Mouse (Mus musculus) small intestine, adult 2 months (tissue): ENCODE measurements around the gene Hnrnpu. TPM values are rescaled to one million over a fixed set of nuclear protein-coding genes. Genes with fewer than 3 reads are reported as not detected.
"Not testable (repeated sequence)": the region's sequence is repeated elsewhere in the genome, so short reads cannot be mapped to it uniquely, and the experiment has no call there.

ENCODE experiments used
- H3K27ac ChIP-seq: fragments of 200-500 bp; 2 replicates; pipeline ENCODE4 v1.5.1; 2012; ENCODE audit warnings: low read depth, low read length, control low read depth, inconsistent platforms; ENCODE audit not compliant: insufficient read depth
- H3K27me3 ChIP-seq: fragments of 200-500 bp; 2 replicates; pipeline ENCODE4 v1.6.1; 2012; ENCODE audit warnings: mild to moderate bottlenecking, moderate library complexity, low read length, inconsistent platforms; ENCODE audit not compliant: control insufficient read depth, insufficient read depth
- H3K36me3 ChIP-seq: fragments of 200-500 bp; 2 replicates; pipeline ENCODE4 v1.6.1; 2012; ENCODE audit warnings: mild to moderate bottlenecking, low read length, control low read depth, inconsistent platforms; ENCODE audit not compliant: control insufficient read depth, insufficient read depth
- H3K4me1 ChIP-seq: fragments of 200-500 bp; 2 replicates; pipeline ENCODE4 v1.6.1; 2012; ENCODE audit warnings: low read length, inconsistent platforms, mixed read lengths; ENCODE audit not compliant: control insufficient read depth, insufficient read depth, insufficient read length
- H3K4me3 ChIP-seq: fragments of 200-500 bp; 2 replicates; pipeline ENCODE4 v1.5.1; 2012; ENCODE audit warnings: low read depth, mild to moderate bottlenecking, control low read depth, inconsistent platforms, low read length, moderate library complexity
- CTCF ChIP-seq: fragments of 200-500 bp; IDR thresholded peaks from 2 replicates; pipeline ENCODE4 v1.5.1; 2012; ENCODE audit warnings: low read depth, mild to moderate bottlenecking, control low read depth, inconsistent platforms, low read length, moderate library complexity, mixed read lengths; ENCODE audit not compliant: insufficient replicate concordance, insufficient read length; ENCODE audit errors: extremely low read depth
- POLR2A ChIP-seq: fragments of 200-500 bp; IDR thresholded peaks from 2 replicates; pipeline ENCODE4 v1.6.1; 2012; ENCODE audit warnings: low read depth, mild to moderate bottlenecking, control low read depth, inconsistent platforms, low read length, moderate library complexity
- WGBS: fragments of 180-500 bp; shearing (Covaris S2); methylation state at CpG from one replicate; pipeline ENCODE4 v1.1.7; 2018; 5-methylcytosine and 5-hydroxymethylcytosine counted together
- polyA plus RNA-seq: library from polyadenylated mRNA; depleted of rRNA; stranded (reverse); fragments of >200 nt; gene quantifications from 2 replicates; pipeline ENCODE4 v1.2.3, GENCODE M21; 2012

Hnrnpu gene
- polyA plus RNA-seq, 1 experiment: 34.2 TPM

DNA sequence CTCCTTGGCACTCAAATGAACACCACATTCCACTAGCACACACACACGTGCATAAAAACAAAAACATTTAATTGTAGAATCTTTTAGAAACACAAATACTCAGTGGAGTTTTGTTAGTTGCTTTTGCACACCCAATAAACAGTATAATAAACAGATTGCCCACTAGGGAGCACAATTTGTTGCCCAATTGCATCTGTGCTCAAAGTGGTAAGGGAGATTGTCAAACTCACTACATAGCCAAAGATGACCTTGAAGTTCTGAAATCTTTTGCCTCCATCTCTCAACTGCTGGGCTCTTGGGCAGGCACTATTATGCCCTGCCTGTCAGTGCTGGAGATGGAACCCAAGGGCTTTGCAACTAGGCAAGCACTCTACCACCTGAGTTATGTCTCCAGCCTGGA, 27.5 kb downstream of the Hnrnpu start:
- Histone ChIP-seq H3K27ac (no peak overlapping the region), H3K4me3 (no peak overlapping the region), H3K36me3 (no peaks in the 10 kb centered on the region), H3K4me1 (peaks cover 1% of the 10 kb centered on the region), H3K27me3 (no peaks in the 10 kb centered on the region)
- TF ChIP-seq CTCF (no peak), POLR2A (no peak)
- WGBS: 65% methylated on average over 1 of the region's 1 CpGs

DNA sequence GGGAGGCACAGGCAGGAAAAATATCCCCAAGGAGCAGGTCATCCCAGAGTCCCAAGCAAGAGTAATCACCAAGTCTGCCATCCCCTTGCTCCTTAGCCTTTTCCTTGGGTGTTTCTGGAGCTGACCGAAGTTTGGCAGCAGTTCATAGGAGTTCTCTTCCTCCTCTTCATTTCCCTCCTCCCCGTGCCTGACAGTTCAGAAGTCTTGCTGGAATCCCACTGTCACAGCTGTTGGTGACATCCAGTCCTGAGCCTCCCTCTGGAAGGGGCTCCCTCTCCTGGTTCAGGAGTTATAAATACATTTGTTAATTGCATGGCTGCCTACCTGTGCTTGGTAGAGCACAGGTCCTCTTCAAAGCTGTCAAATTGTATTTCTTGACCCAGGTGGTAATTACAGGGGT, 28.1 kb downstream of the Hnrnpu start:
- 39% methylated on average over 2 of the region's 2 CpGs for WGBS
- H3K4me1 ChIP-seq: no peaks in the 10 kb centered on the region; the same call in 1 of the 2 replicates

DNA sequence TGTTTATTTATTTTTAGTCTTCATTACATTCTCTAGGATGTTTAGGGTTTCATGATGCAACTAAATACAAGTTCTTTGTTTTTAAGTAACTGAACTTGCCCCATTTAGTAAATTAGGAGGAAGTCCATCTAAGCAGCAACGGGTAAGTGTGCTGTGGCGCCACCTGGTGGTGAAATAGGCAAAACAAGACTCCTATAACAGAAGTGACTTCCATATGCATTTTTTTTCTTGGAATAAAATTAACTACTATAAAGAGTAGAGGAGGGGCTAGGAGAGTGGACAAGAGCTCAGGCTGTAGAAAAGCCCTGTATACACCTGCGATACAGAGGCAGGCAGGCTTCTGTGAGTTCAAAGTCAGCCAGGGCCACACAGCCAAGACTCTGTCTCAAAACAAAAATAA, 34.2 kb downstream of the Hnrnpu start:
- Histone ChIP-seq H3K27ac (no peak overlapping the region), H3K4me1 (no peaks in the 10 kb centered on the region; the same call in 1 of the 2 replicates), H3K36me3 (no peaks in the 10 kb centered on the region), H3K4me3 (no peak overlapping the region), H3K27me3 (no peaks in the 10 kb centered on the region)
- TF ChIP-seq POLR2A (no peak), CTCF (peak; percentile 31; the same call in 1 of the 2 replicates)
- WGBS: 25% methylated on average over 3 of the region's 3 CpGs

More for the DNA sequence above, 28.1 kb downstream of the Hnrnpu start:
- H3K36me3 ChIP-seq: no peaks in the 10 kb centered on the region
- H3K27me3 ChIP-seq: no peaks in the 10 kb centered on the region
- H3K4me3 ChIP-seq: no peak overlapping the region
- no peak for TF ChIP-seq CTCF
- TF ChIP-seq POLR2A: no peak
- no peak overlapping the region for H3K27ac ChIP-seq

DNA sequence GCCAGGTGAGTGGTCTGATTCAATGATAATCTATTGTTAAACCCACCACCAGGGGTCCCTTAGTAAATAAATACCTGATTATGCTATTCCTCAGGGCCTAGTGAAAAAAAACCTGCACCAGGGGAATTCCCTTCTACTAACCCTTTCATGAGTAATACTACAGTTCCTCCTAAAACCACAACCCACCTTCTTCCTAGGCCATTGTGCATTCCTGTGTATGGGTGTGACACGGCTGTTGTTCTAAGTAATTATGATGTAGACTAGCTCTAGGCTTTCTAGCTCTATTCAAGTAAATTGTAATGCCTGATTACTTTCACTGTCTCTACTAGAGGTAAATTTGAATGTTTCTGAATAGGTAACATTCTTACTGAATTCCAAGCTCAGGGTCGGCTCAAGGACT, 36.3 kb downstream of the Hnrnpu start:
- WGBS: 95% methylated on average over 2 of the region's 2 CpGs
- H3K27me3 ChIP-seq, H3K36me3 ChIP-seq, H3K4me1 ChIP-seq, H3K27ac ChIP-seq, H3K4me3 ChIP-seq: not testable (repeated sequence)

DNA sequence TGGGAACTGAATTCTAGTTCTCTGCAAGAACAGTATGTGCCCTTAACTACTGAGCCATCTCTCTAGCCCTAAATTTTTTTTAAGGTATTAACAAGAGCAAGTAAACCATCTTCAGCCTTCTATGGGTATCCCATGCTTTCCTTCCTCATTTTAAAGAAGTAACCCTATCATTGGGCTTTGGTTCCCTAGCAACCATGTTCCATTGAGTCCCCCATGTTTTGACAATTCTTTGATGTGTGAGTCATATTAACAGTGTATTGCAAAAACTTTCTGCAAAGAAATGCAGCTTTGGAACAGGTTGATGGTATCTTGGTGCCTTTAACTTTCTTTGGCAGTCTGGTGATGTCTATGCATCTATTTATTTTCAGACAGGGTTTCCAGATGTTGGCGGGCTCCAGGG, 43.5 kb downstream of the Hnrnpu start:
- no peaks in the 10 kb centered on the region for H3K4me1 ChIP-seq
- 93% methylated on average over 1 of the region's 1 CpGs for WGBS
- no peak overlapping the region for H3K27ac ChIP-seq
- H3K4me3 ChIP-seq: no peak overlapping the region
- H3K36me3 ChIP-seq: no peaks in the 10 kb centered on the region
- TF ChIP-seq CTCF: no peak
- no peak for TF ChIP-seq POLR2A
- no peaks in the 10 kb centered on the region for H3K27me3 ChIP-seq

DNA sequence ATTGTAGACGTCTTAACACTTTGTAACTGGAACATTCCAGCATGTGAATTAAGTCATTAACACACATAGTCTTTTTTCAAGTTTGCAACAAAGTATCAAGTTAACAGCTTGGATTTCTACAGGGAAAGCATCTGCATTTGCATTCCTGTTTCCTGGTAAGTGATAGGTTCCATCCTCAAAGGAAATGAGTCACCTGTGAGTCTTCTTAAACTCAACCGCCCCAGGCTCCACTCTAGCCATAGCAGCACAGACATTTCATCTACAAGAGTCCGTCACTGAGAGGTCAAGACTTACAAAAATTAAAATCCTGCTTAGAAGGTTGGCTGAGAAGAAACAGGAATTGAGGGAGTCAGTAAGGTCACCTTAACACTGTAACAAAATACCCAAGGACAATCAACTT, 45.9 kb downstream of the Hnrnpu start:
- 89% methylated on average over 3 of the region's 3 CpGs for WGBS
- Histone ChIP-seq H3K4me3 (no peak overlapping the region), H3K27ac (no peak overlapping the region), H3K4me1 (no peaks in the 10 kb centered on the region), H3K27me3 (no peaks in the 10 kb centered on the region), H3K36me3 (no peaks in the 10 kb centered on the region)
- TF ChIP-seq POLR2A: no peak
- no peak for TF ChIP-seq CTCF

DNA sequence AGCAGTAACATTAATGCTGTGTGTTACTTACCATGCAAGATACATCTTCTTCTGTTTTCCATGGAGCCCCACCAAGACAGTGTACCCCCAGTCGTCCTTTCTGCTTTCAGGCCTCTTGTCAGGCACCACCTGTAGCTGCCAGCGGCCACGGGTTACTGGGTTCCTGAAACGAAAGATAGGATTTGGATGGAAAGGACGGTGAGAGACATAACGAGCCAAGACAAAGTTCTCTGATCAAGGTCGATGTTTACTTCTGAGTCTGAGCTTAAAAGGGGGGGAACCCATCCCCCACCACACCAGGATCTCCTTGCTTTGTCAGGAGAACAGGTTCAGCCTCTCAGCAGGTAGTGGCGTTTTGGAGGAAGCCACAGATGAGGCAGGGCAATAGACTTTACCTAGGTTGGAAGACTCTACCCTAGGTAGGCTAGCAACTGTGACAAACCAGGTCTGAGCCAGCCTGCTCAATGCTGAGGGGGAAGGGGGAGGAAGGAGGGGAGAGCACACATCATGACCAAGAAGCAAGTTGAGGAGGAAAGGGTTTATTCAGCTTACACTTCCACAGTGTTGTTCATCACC, 49.9 kb downstream of the Hnrnpu start:
- Histone ChIP-seq H3K27ac (no peak overlapping the region), H3K36me3 (no peaks in the 10 kb centered on the region), H3K4me3 (no peak overlapping the region), H3K4me1 (no peaks in the 10 kb centered on the region), H3K27me3 (no peaks in the 10 kb centered on the region)
- 52% methylated on average over 8 of the region's 8 CpGs for WGBS
- TF ChIP-seq CTCF (no peak), POLR2A (no peak)
